Mouse (Mus musculus) embryonic facial prominence, embryonic 14.5 days (tissue): ENCODE measurements around the gene Rreb1. TPM values are rescaled to one million over a fixed set of nuclear protein-coding genes. Genes with fewer than 3 reads are reported as not detected.

Experiments used
- ATAC-seq: fragments of 200-750 bp; cut with Nextera tagmentation; 2 replicates; pipeline ENCODE4 v1.8.0; 2017; ENCODE audit warnings: low read depth, moderate number of reproducible peaks, moderate TSS enrichment
- DNase-seq: peaks from one replicate; pipeline ENCODE4 v3.0.0-alpha.2; 2015; ENCODE audit warnings: low spot score
- H3K27ac ChIP-seq: fragments of 300-500 bp; sonication (generic); replicated peaks from 2 replicates; pipeline ENCODE4 v1.5.1; 2014; ENCODE audit warnings: low read depth, mild to moderate bottlenecking, low read length, moderate library complexity
- H3K27me3 ChIP-seq: fragments of 300-500 bp; sonication (generic); replicated peaks from 2 replicates; pipeline ENCODE4 v1.6.1; 2014; ENCODE audit warnings: low read length; ENCODE audit not compliant: control insufficient read depth, insufficient read depth
- H3K36me3 ChIP-seq: fragments of 300-500 bp; sonication (generic); 2 replicates; pipeline ENCODE4 v1.6.1; 2014; ENCODE audit warnings: low read length, mixed read lengths; ENCODE audit not compliant: control insufficient read depth, insufficient read depth
- H3K4me1 ChIP-seq: fragments of 300-500 bp; sonication (generic); 2 replicates; pipeline ENCODE4 v1.6.1; 2014; ENCODE audit warnings: antibody characterized with exemption, low read length; ENCODE audit not compliant: control insufficient read depth, insufficient read depth
- H3K4me2 ChIP-seq: fragments of 300-500 bp; sonication (generic); 2 replicates; pipeline ENCODE4 v1.6.1; 2014; ENCODE audit warnings: low read depth, mild to moderate bottlenecking, low read length, moderate library complexity, mixed read lengths
- H3K4me3 ChIP-seq: fragments of 300-500 bp; sonication (generic); 2 replicates; pipeline ENCODE4 v1.5.1; 2014; ENCODE audit warnings: low read depth, mild to moderate bottlenecking, low read length
- H3K9ac ChIP-seq: fragments of 300-500 bp; sonication (generic); 2 replicates; pipeline ENCODE4 v1.6.1; 2014; ENCODE audit warnings: low read depth, mild to moderate bottlenecking, low read length, moderate library complexity, mixed read lengths
- H3K9me3 ChIP-seq: fragments of 300-500 bp; sonication (generic); 2 replicates; pipeline ENCODE4 v1.6.1; 2016; ENCODE audit warnings: low read length; ENCODE audit not compliant: control insufficient read depth
- WGBS: fragments of 180-500 bp; shearing (Covaris S2); extraction: QIAGEN DNeasy Blood & Tissue Kit; methylation state at CpG from one replicate; pipeline ENCODE4 v1.1.7; 2014; 5-methylcytosine and 5-hydroxymethylcytosine counted together
- polyA plus RNA-seq: library from polyadenylated mRNA; unstranded; fragments of >200 nt; fragmentation: Nextera tagmentation; extraction: Ambion mirVana; gene quantifications from 2 replicates; pipeline ENCODE4 v1.2.1, GENCODE M21; 2014

Rreb1 gene
- polyA plus RNA-seq, 1 experiment from 2014 or later = 20.2 TPM

GRCm38 (mm10) chr13:37986166-37986565, 208.0 kb downstream of the Rreb1 start:
- H3K9ac ChIP-seq = no peak overlapping the region
- no peak overlapping the region for H3K4me3 ChIP-seq
- no peaks in the 10 kb centered on the region for H3K27me3 ChIP-seq
- whole genome bisulfite sequencing = 79% methylated on average over 10 of the region's 10 CpGs
- no peak for ATAC-seq
- H3K36me3 ChIP-seq = peaks cover 97% of the 10 kb centered on the region
- H3K4me2 ChIP-seq = no peak overlapping the region
- DNase-seq = no peak
- H3K4me1 ChIP-seq = no peaks in the 10 kb centered on the region
- H3K9me3 ChIP-seq = no peaks in the 10 kb centered on the region
- no peak overlapping the region for H3K27ac ChIP-seq

DNA sequence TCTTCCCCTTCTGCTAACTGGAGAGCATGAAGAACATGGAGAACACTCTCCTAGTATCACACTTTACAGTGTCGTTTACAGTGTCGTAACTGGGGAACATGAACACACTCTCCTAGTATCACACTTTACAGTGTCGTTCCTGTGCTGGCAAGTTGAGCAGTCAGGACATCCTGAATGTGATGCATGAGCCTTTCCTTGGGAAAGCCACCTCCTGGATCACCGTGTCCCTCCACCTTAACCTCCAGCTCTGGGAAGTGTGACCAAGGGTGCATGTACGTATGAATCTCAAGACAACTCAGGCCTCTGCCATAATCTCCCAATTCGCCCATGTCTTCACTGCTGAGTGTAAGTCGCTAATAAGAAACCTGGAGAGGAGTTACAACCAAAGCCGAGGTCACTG, 211.5 kb downstream of the Rreb1 start:
- WGBS = 90% methylated on average over 8 of the region's 8 CpGs
- H3K9ac ChIP-seq = no peak overlapping the region
- no peak for DNase-seq
- no peak overlapping the region for H3K27ac ChIP-seq
- no peaks in the 10 kb centered on the region for H3K9me3 ChIP-seq
- ATAC-seq = no peak
- no peaks in the 10 kb centered on the region for H3K27me3 ChIP-seq
- peaks cover 68% of the 10 kb centered on the region for H3K36me3 ChIP-seq
- no peaks in the 10 kb centered on the region for H3K4me1 ChIP-seq
- no peak overlapping the region for H3K4me3 ChIP-seq
- H3K4me2 ChIP-seq = no peak overlapping the region

GRCm38 (mm10) chr13:37992638-37993371, 214.6 kb downstream of the Rreb1 start:
- peak; percentile 29 for DNase-seq
- ATAC-seq = no peak
- Histone ChIP-seq H3K36me3 (peaks cover 39% of the 10 kb centered on the region), H3K9ac (peak overlapping the region; percentile 99), H3K9me3 (no peaks in the 10 kb centered on the region), H3K4me3 (peak overlapping the region; percentile 96), H3K27me3 (no peaks in the 10 kb centered on the region), H3K4me2 (peak overlapping the region; percentile 55), H3K27ac (peak overlapping the region; percentile 94), H3K4me1 (no peaks in the 10 kb centered on the region)
- WGBS = 7% methylated on average over 10 of the region's 10 CpGs

GRCm38 (mm10) chr13:37993376-37993703, 215.1 kb downstream of the Rreb1 start:
- H3K4me3 ChIP-seq = peak overlapping the region; percentile 96
- no peaks in the 10 kb centered on the region for H3K27me3 ChIP-seq
- peak overlapping the region; percentile 55 for H3K4me2 ChIP-seq
- no peak for DNase-seq
- peaks cover 34% of the 10 kb centered on the region for H3K36me3 ChIP-seq
- ATAC-seq = no peak
- WGBS = under 1% methylated on average over 17 of the region's 17 CpGs
- H3K27ac ChIP-seq = peak overlapping the region; percentile 94
- no peaks in the 10 kb centered on the region for H3K4me1 ChIP-seq
- no peaks in the 10 kb centered on the region for H3K9me3 ChIP-seq
- H3K9ac ChIP-seq = peak overlapping the region; percentile 99

GRCm38 (mm10) chr13:37993704-37994404, 215.7 kb downstream of the Rreb1 start, which contains the start of gene Ssr1:
Gene Ssr1, minus strand, starts transcription at chr13:37994217.
- DNase-seq (peak; percentile 98), ATAC-seq (peak; percentile 98)
- WGBS = under 1% methylated on average over 41 of the region's 89 CpGs
- peak within 1 kb of the TSS; percentile 99 for H3K9ac ChIP-seq
- peak within 1 kb of the TSS; percentile 55 for H3K4me2 ChIP-seq
- H3K27me3 ChIP-seq = no peaks in the 10 kb centered on the region
- no peaks in the 10 kb centered on the region for H3K9me3 ChIP-seq
- peaks cover 29% of the 10 kb centered on the region for H3K36me3 ChIP-seq
- H3K4me1 ChIP-seq = no peaks in the 10 kb centered on the region
- peak within 1 kb of the TSS; percentile 96 for H3K4me3 ChIP-seq
- peak within 1 kb of the TSS; percentile 94 for H3K27ac ChIP-seq

- Histone ChIP-seq H3K4me3 (peak overlapping the region; percentile 96), H3K4me1 (no peaks in the 10 kb centered on the region), H3K9me3 (no peaks in the 10 kb centered on the region), H3K27me3 (no peaks in the 10 kb centered on the region), H3K36me3 (peaks cover 23% of the 10 kb centered on the region), H3K27ac (peak overlapping the region; percentile 94), H3K9ac (peak overlapping the region; percentile 58), H3K4me2 (peak overlapping the region; percentile 55)
- ATAC-seq (peak; percentile 27), DNase-seq (no peak)
- 17% methylated on average over 7 of the region's 7 CpGs for WGBS
Observed at GRCm38 (mm10) chr13:37994405-37994749, 216.2 kb downstream of the Rreb1 start.

DNA sequence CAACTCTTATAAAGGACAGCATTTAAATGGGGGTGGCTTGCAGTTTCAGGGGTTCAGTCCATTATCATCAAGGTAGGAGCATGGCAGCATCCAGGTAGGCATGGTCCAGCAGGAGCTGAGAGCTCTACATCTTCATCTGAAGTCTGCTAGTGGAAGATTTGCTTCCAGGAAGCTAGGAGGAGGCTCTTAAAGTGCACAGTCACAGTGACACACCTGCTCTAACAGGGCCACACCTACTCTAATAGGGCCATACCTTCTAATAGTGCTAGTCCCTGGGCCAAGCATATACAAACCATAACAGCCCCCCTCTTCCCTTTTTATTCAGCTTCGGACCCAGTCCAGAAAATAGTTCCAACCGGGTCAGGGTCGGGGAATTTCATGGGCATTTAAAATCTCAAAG, 221.5 kb downstream of the Rreb1 start:
- Histone ChIP-seq H3K36me3 (no peaks in the 10 kb centered on the region), H3K27ac (no peak overlapping the region), H3K9ac (no peak overlapping the region), H3K4me3 (no peak overlapping the region), H3K4me1 (no peaks in the 10 kb centered on the region), H3K27me3 (no peaks in the 10 kb centered on the region), H3K9me3 (no peaks in the 10 kb centered on the region), H3K4me2 (no peak overlapping the region)
- ATAC-seq (no peak), DNase-seq (no peak)
- WGBS = 60% methylated on average over 3 of the region's 3 CpGs
